Mouse (Mus musculus) right cerebral cortex, postnatal 10 days (tissue): ENCODE results near the gene Ces1c.

Source experiments
- DNase-seq, 2 experiments: peaks; one replicate each; pipeline ENCODE4 v3.0.0; 2021; ENCODE audit warnings: low spot score in 2 of 2

Gene Ces1c

DNA sequence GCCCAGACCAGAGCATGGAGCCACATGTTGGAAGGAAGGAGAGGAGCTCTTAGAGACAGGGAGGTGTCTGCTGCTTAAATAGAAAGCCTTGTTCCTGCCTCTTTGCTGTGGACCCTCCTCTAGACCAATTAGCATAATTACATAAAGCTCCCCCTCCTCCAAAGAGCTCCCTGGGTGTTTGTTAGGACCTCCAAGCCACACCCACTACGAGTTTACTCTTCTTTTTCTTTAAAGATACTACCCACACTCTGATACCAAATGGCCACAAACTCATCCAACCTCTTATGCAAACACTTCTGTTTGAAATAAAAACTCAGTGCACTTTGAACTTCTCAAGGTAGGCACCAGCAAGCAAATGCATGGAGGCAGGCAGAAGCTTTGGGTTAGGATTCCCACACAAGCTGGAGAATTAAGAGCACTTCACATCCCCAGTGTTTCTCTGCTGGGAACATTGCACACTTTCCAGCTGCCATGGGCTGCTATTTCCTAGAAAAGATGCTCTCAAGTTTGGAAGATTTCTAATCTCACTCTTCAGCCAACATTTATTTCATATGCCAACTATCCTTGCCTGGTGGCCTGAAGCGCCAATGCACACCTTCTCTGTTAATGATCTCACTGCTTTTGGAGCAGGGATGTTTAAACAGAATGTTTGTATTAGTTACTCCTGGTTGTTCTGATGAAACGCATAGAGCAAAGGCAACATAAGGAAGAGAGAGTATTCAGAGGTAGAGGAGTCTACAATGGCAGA is at the start of gene Ces1c:
Gene Ces1c, minus strand, starts transcription at position 51 of the 748 bp plus-strand sequence.
- no peak for DNase-seq

DNA sequence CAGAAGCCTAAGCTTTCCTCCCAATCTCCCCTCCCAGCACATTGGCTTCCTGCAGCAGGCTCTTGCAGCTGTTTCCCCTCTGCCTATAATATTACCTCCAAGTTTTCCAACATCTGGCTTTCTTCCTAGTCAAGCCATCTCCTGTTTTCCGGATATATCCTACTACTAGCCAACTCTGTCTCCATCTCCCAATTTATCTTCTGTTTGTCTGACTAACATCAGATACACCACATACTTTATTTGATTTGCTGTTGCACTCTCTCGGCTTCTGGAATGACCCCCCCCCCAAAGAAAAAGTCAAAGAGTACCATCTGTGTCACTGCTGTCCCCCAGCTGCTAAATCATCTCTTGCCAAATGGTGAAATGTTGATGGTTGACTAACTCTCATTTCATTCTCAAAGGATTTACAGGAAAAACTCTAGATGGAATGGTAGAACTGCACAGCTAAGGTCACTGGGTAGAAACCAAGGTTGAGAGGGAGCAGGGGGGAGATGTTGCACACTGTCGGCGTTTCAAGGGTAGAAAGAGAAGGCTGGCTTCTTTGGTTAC is 49.6 kb upstream of the Ces1c start:
- DNase-seq, result no peak

DNA sequence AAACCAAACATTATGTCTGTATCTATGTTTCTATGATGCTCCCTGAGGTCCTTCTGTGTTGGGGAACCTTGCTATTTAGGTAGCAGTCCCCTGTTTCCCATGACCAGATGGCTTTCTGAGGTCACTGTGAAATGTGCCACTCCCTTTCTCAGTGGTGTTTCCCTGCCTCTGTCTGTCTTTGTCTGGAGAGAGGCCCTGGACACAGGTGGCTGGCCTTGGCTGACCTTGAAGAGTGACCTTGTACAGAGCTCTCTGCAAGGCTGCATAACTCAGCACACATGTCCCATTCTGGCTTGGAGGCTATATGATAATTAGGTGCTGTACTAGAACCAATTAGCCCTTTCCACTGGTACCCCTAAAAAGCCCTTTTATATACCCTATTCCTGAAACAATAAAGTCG is 45.5 kb upstream of the Ces1c start:
- no peak for DNase-seq

DNA sequence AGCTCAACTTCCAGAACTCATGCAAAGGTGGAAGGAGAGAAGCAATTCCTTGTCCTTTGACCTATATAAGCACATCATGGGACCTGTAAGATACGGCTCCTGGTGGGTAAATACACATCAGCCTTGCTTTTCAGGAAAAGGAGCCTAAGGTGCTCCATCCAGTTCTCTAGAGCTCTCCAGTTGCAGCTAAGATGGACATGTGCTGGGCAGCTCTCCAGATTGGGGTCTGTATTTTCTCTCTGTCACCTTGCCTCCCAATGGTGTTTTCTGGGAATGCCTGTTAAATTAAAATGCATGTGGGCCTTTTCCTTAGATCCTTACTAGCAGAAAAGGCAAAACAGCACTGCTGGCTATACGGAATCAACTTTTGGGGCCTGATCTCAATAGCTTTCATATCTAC is 43.5 kb upstream of the Ces1c start:
- no peak for DNase-seq

DNA sequence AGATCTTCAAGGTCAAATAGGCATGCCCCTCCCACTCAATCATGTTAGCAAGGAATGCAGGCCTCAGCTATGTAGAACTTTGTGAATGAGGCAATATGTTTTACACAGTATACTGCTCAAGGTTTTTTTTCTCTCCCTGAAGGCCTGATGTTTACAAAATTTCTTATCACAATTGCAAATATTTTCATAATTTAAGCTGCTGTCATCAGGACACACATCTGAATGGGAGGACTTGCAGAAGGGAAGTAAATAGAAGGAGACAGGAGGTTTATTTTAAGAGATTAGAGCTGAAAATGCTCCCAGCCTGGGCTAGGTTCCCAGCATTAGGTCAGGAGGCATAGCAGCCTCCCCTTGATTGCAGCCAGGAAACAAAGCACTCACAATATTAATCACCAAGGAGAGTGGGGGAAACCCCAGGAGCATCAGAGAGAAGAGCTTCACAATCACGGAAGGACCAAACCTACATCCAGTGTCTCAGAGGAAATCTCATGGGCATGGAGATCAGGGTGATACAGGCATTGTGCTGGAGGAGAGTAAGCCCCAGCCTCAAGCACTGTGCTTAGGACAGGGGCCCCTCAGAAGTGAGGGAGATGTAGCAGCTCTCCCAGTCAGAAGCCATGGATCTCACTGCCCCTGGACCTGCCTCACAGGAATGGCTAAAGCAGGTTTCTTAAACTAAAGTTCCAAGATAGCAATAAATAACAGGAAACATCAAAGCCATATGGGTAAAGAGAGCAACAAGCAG is 40.9 kb upstream of the Ces1c start:
- no peak for DNase-seq

DNA sequence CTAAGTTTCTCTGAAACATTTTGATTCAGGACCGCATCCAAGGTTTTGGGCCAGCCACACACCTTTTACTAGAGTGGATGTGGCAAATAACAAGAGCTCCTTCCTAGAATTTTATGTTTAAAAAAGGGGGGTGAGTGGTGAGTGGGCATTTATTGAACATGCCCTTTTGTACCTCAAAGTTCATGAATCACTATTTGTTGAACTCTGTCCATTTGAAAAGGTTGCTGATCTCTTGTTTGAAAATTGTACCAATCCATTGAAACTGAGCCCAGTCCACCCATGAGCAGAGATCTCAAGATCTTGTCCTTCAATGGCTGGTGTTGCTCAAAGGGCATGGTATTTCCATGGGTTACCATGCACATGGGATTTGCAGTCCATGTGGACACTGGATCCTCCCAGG is 32.3 kb upstream of the Ces1c start:
- DNase-seq, result no peak

DNA sequence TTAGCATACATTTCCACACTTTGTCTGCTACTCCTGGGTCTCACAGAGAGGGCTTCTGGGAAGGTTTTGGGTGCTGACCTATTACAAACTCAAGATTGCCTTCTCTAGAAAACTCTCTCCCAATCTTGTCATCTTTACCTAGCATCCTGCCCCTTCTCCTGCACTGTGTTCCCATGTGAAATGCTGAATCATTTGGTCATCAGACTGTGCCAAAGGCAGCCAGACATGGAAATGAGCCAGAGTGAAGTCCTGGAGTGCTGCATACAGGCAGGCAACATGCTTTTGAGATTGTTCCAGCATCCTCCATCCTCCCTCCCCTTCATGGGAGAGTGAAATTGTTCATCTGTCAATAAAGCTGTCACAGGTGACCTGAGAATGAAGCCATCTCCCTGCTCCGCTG is 20.3 kb upstream of the Ces1c start:
- no peak for DNase-seq

DNA sequence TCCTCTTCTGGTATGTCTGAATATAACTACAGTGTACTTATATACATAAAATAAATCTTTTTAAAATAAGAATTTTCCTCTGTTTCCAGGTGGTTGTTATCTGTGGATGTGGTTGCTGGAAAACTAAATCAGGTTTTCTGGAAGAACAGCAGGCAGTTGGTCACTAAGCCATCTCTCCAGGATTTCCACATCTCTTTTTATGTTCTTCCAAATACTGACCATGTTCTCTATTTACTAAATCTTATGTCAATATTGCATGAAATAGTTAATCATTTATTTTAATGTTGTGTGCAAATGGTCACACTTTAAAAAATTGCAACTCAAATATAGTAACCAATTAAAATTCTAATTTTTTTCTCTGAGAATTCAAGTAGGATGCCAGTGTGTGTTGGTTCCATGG is 16.2 kb upstream of the Ces1c start:
- no peak for DNase-seq

DNA sequence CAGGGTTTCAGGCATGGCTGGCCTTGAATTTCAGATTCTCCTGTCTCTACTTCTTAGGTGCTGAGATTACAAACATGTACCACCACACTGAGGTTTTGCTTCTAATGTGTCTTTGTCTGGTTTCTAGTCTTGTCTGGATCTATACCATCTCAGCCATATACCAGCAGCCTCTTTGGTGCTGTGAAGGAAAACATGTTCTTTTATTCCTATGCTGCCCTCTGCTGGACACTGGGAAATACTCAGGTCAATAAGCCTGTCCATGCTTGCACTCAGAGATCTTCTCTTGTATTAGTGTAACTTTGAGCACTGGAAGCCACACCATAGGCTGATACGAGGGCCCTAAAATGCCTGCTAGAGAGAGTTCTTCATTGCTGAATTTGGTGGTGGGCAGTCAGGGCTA is 9.6 kb upstream of the Ces1c start:
- peak; percentile 23 to 50 for DNase-seq

DNA sequence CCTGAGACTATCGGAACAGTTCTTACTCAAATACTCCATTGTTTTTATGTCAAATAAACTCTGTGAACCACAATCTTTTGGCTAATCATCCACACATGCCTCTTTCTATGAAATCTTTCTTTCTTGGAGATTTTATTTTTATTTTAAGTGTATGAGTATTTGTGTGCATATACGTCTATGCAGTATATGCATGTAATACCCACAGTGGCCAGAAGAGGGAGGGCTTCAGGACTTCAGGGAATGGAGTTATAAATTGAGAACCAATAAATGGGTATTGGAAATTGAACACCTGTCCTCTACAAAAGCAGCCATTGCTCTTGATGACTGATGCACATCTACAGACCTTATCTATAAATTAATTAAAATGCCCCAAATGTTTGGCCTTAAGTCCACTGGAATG is 1.1 kb upstream of the Ces1c start:
- no peak for DNase-seq

DNA sequence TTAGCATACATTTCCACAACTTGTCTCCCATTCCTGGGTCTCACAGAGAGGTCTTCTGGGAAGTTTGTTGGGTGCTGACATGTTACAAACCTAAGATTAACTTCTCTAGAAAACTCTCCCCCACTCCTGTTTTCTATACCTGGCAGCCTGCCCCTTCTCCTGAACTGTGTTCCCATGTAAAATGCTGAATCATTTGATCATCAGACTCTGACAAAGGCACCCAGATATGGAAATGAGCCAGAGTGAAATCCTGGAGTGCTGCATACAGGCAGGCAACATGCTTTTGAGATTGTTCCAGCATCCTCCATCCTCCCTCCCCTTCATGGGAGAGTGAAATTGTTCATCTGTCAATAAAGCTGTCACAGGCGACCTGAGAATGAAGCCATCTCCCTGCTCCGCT is 4.6 kb downstream of the Ces1c start:
- DNase-seq, result no peak

DNA sequence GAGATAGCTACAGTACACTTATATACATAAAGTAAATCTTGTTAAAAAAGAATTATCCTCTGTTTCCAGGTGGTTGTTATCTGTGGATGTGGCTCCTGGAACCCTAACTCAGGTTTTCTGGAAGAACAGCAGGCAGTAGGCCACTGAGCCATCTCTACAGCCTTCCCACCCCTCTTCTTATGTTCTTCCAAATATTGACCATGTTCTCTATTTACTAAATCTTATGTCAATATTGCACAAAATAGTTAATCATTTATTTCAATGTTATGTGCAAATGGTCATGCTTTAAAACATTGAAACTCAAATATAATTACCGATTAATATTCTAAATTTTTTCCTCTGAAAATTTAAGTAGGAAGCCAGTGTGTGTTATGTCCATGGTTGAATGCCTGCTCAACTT is 9.1 kb downstream of the Ces1c start:
- DNase-seq, result no peak

DNA sequence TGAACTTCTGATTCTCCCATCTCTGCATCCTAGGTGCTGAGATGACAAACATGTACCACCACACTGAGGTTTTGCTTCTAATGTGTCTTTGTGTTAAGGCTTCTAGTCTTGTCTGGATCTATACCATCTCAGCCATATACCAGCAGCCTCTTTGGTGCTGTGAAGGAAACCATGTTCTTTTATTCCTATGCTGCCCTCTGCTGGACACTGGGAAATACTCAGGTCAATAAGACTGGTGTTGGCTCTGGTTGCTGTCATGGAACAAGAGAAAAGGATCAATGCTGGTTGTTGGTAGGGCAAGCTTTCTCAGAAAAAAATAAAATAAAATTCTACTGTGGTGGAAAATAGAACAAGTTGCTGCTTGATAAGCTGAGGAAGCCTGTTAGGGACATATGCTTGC is 35.7 kb downstream of the Ces1c start:
- peak; percentile 37 to 47 for DNase-seq

DNA sequence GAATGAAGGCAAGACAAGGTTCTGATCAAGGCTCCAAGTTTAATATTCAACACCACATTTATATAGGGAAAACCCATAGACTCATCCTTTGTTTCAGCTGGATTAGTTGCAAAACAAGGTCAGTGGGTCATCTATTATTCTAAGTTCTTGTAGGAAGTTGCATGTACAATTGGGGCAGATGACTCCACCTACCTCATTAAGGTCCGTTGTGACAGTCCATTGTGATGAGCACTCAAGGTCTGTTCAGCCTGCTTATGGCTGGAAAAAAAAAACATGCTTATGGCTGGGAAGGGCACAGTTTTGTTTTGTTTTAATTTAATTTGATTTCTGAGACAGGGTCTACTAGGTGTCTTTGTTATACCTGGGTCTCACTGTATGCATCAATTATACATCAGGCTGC is 39.8 kb downstream of the Ces1c start:
- DNase-seq, result no peak

DNA sequence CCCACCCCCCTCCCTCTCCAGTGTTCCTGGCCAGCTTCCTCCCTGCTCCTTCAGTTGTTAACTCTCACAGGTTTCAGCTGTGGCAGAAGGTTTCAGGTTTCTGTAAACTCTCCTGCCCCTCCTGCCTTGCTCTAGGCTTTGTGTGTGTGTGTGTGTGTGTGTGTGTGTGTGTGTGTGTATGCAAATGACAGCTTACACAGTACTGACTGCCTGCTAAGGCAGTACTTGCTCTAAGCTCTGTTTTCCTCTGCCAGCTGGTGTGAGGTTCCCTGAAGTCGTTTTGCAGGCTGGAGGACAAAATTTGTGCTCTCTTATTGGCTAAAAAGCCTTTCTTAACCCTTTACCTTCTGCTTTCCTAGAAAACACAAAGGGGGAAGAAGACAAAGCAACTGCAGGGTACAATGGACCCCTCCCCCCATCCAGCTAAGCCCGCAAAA is 42.4 kb downstream of the Ces1c start:
- no peak for DNase-seq

DNA sequence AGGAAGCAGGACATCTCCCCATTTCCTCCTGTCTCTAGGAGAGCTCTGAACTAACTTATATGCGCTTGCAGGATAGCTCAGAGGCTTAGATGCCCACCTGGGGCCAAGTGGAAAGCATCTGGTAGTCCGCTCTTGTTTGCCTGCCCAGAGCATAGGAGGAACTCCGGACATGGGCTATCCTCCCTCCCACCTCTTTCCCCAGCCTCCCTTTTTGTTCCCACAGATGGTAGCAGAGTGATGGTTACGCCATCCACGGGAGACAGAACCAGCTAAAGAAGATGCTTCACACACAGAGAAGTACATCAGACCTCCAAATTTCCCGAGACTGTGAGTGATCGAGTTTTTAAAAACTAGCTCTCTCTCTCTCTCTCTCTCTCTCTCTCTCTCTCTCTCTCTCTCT is 42.9 kb downstream of the Ces1c start:
- no peak for DNase-seq

DNA sequence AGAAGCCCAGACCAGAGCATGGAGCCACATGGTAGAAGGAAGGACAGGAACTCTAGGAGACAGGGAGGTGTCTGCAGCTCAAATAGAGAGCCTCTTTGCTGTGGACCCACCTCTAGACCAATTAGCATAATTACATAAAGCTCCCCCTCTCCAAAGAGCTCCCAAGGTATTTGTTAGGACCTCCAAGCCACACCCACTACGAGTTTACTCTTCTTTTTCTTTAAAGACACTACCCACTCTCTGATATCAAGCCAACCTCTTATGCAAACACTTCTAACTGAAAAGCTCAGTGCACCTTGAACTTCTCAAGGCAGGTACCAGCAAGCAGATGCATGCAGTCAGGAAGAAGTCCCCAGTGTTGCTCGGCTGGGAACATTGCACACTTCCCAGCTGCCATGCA is 51.2 kb downstream of the Ces1c start, which contains the start of gene Ces1b:
Gene Ces1b, minus strand, starts transcription at position 131 of the 400 bp plus-strand sequence.
- no peak for DNase-seq

DNA sequence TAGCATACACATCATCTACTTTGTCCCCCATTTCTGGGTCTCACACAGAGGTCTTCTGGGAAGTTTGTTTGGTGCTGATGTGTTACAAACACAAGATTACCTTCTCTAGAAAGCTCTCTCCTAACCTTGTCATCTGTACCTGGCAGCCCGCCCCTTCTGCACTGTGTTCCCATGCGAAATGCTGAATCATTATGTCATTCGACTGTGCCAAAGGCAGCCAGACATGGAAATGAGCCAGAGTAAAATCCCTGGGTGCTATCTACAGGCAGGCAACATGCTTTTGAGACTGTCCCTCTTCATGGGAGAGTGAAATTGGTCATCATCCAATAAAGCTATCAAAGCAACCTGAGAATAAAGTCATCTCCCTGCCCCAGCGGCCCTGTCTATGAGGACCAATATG is 55.8 kb downstream of the Ces1c start:
- no peak for DNase-seq

DNA sequence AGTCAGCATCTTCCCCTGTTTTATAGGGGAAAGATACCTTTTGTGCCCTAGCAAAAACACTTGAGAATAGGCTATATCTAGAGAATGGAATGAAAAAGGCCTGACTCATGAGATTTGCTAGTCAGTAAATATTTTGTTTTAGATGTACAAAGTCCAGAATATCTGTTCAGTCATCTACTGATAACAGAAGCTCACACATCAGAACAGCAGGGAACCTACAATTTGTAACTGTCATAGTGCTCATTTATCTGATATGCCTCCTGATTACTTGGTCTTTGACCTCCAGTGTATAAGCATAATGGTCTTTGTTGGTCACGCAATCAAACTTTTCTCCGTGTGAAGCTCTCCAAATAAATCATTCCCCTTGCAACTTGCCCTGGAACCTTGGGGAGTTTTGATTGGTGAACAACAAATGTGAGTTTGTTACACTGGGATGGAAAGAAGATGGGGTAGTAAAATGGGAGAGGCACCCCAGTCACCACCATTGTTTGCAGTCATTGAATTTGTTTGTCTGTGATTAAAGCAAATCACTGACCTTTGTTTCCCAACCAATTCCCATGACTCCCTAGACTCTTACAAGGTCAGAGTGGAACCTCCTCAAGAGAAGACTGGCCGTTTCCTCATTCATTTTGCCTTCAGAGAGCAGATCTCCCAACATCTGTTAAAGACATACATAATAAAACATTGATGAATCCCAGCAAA is 67.5 kb downstream of the Ces1c start:
- no peak for DNase-seq

DNA sequence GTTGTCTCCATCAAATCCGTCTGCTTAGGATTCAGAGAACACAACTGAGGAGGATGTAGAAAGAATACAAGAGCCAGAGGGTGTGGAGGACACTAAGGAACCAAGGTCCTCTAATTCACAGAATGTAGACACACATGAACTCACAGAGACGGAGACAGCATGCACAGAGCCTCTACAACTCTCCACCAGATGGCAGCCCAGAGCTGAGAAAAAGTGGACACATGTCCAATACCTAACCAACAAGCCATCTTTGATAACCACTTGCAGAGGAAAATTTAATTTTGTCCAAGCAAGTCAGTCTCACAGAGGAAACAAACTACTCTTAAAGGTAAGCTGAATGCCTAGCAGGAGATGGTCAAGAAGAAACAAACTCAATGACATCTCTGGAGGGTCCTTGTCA is 71.9 kb downstream of the Ces1c start:
- peak; percentile 36 to 69 for DNase-seq

DNA sequence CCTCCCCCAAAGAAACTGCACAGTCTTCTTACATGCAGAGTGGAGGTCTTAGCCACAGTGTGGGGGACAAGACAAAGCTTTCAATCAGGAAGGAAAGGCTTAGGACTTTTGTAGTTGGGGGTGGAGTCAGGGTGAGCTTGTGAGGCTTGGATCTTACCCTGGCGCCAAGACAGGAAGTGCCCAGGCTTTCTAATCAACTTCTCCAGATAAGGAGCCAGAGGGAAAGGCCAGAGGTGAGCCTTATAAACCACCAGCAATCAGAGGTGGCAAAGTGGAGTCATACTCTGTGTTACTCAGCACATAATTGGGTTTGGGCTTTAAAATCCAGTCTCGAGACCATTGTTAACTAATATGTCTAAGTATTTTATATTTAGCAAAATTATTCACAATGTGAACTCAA is 75.8 kb downstream of the Ces1c start:
- DNase-seq, result no peak
